Mouse (Mus musculus): ENCODE measurements around the gene Pih1d1.

- no peak for TF ChIP-seq CTCF (IDR thresholded peaks at IDR 0.05; ENCODE audit: extremely low read depth, insufficient read depth, insufficient read length, insufficient replicate concordance)
- TF ChIP-seq POLR2A (IDR thresholded peaks at IDR 0.05; ENCODE audit: low read depth, low read length), result no peak
Observed at GRCm38 (mm10) chr7:45158991-45159390, 4.9 kb downstream of the Pih1d1 start.
